Mouse (Mus musculus) left cerebral cortex, adult 2 months (tissue): ENCODE results near the gene Tpr. TPM values are rescaled to one million over a fixed set of nuclear protein-coding genes. Genes with fewer than 3 reads are reported as not detected.
A peak's percentile ranks its signal among the peaks of the same experiment; 100 is the strongest.

Experiments used
- DNase-seq, 2 experiments: peaks; one replicate each; pipeline ENCODE4 v3.0.0; 2021 to 2022; ENCODE audit warnings: low spot score in 2 of 2, mixed read lengths in 1 of 2; ENCODE audit errors: extremely low spot score in 1 of 2
- H3K27ac ChIP-seq: fragments of 200-600 bp; 2 replicates; pipeline ENCODE4 v1.8.1; 2022
- H3K4me3 ChIP-seq: fragments of 200-600 bp; 2 replicates; pipeline ENCODE4 v1.8.1; 2022
- CTCF ChIP-seq: fragments of 200-600 bp; IDR thresholded peaks from 2 replicates; pipeline ENCODE4 v1.8.1; 2022; ENCODE audit warnings: antibody characterized with exemption, mild to moderate bottlenecking, moderate library complexity
- intact Hi-C: fragments of 180-260 bp; cut with DNase I; formaldehyde crosslinking; loops from one replicate; pipeline ENCODE4 v1.15.1; 2025
- total RNA-seq, 2 experiments: library from RNA; stranded (reverse); gene quantifications; 2 replicates each; pipeline ENCODE4 v1.2.3; 2021

Tpr gene
- total RNA-seq, 2 experiments from 2014 or later: 106 to 115 TPM

- intact Hi-C loops: no loop called here
- no peak for TF ChIP-seq CTCF
- no peak for DNase-seq
- Histone ChIP-seq H3K27ac (no peak overlapping the region), H3K4me3 (no peak overlapping the region)
These were observed 71.1 kb downstream of the Tpr start for GRCm38 (mm10) chr1:150463691-150464090.

- no peak for TF ChIP-seq CTCF
- no peak for DNase-seq
- intact Hi-C loops: no loop called here
These were observed 72.7 kb downstream of the Tpr start for GRCm38 (mm10) chr1:150465364-150465763.

GRCm38 (mm10) chr1:150466132-150466531, 73.5 kb downstream of the Tpr start, which contains the start of gene Prg4:
Prg4 (minus strand) TSS chr1:150466165.
- intact Hi-C loops: no loop called here
- no peak within 1 kb of the TSS for H3K4me3 ChIP-seq
- no peak for TF ChIP-seq CTCF
- no peak within 1 kb of the TSS for H3K27ac ChIP-seq
- DNase-seq: no peak

More at GRCm38 (mm10) chr1:150465364-150465763, 72.7 kb downstream of the Tpr start:
- H3K27ac ChIP-seq: no peak overlapping the region
- no peak overlapping the region for H3K4me3 ChIP-seq

- no peak for DNase-seq
- intact Hi-C loops: no loop called here
- H3K27ac ChIP-seq: no peak overlapping the region
- no peak overlapping the region for H3K4me3 ChIP-seq
- no peak for TF ChIP-seq CTCF
These were observed 77.4 kb downstream of the Tpr start for GRCm38 (mm10) chr1:150469992-150470391.

GRCm38 (mm10) chr1:150472525-150472924, 79.9 kb downstream of the Tpr start:
- Histone ChIP-seq H3K27ac (no peak overlapping the region), H3K4me3 (no peak overlapping the region)
- no peak for DNase-seq
- TF ChIP-seq CTCF: no peak
- intact Hi-C loops: no loop called here

GRCm38 (mm10) chr1:150480674-150481073, 88.0 kb downstream of the Tpr start:
- H3K4me3 ChIP-seq: no peak overlapping the region
- intact Hi-C loops: no loop called here
- TF ChIP-seq CTCF: no peak
- H3K27ac ChIP-seq: no peak overlapping the region
- no peak for DNase-seq

GRCm38 (mm10) chr1:150489148-150489547, 96.5 kb downstream of the Tpr start:
- TF ChIP-seq CTCF: no peak
- intact Hi-C loops: no loop called here
- H3K4me3 ChIP-seq: no peak overlapping the region
- DNase-seq: no peak
- no peak overlapping the region for H3K27ac ChIP-seq

- no peak overlapping the region for H3K27ac ChIP-seq
- no peak overlapping the region for H3K4me3 ChIP-seq
- no peak for TF ChIP-seq CTCF
- intact Hi-C loops: loop anchor here (5.0 kb wide), 1 partner anchor 39 kb away; no protein-coding TSS in a partner anchor
- DNase-seq: no peak
These were observed 104.1 kb downstream of the Tpr start for GRCm38 (mm10) chr1:150496626-150497302.

GRCm38 (mm10) chr1:150497690-150498089, 105.1 kb downstream of the Tpr start:
- intact Hi-C loops: loop anchor here (5.0 kb wide), 1 partner anchor 40 kb away; no protein-coding TSS in a partner anchor
- peak; percentile 62 for TF ChIP-seq CTCF
- no peak overlapping the region for H3K27ac ChIP-seq
- DNase-seq: no peak
- no peak overlapping the region for H3K4me3 ChIP-seq

- no peak for DNase-seq
- no peak for TF ChIP-seq CTCF
- no peak overlapping the region for H3K27ac ChIP-seq
- intact Hi-C loops: loop anchor here (5.0 kb wide), 1 partner anchor 41 kb away; no protein-coding TSS in a partner anchor
- no peak overlapping the region for H3K4me3 ChIP-seq
These were observed 105.5 kb downstream of the Tpr start for GRCm38 (mm10) chr1:150498177-150498576.

Other genes with a start within 250 kb of the Tpr start
- gene Pdc, start 73.4 kb upstream of the Tpr start, total RNA-seq: not detected
- 10 to 100 TPM; 46.8 to 53.1 TPM for gene Odr4, start 242 bp downstream of the Tpr start, total RNA-seq
- 10 to 100 TPM in 1 of 2 experiments, 1 to 10 TPM in 1; 5.7 to 13.1 TPM for gene Prg4, start 73.3 kb downstream of the Tpr start, total RNA-seq